Mouse (Mus musculus): ENCODE results near the gene Ankrd2. TPM values are rescaled to one million over a fixed set of nuclear protein-coding genes. Genes with fewer than 3 reads are reported as not detected.
A peak's percentile ranks its signal among the peaks of the same experiment; 100 is the strongest.

Ankrd2 gene
- polyA plus RNA-seq, 1 experiment: 0.33 TPM

DNA sequence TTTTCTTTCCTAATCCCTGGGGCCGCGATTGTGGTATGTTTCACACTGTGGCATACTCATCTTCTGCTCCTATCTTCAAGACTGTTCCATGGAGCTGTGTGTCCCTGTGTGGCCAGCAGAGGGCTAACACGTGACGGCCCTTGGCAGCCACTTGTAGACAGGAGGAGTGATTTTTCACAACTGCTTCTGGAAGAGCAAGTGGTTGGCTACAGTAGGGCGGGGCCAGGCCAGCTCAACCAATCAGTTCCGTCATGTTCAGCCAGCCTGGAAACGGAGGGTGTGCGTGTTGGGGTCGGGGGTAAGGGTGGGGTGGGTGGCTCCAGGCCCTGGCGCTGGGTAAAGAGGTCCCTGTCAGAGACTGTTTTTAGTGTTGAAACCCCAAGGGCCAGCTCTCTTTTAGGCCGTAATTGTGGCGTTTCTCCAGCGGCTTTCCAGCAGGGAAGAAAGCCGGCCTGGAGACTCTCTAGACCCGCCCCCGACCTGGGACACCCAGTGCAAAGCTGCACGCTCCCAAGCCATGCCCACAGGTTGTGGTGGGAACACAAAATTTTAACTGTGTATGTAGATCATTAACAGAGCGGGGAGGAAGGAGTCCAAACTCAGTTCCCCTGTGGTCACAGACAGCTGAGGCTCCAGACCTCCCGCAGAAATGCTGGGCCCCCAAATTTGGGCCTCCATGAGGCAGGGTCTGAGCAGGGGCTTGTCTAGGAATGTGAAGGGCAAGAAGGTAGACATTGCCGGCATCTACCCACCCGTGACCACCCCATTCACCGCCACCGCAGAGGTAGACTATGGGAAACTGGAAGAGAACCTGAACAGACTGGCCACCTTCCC, 9.7 kb downstream of the Ankrd2 start, which contains the start of gene Hoga1:
TSS of gene Hoga1 (plus strand) at position 342 of the 834 bp plus-strand sequence.
- H3K27ac ChIP-seq (ENCODE audit: insufficient read depth, low read length): no peak within 1 kb of the TSS
- TF ChIP-seq CTCF (IDR thresholded peaks at IDR 0.05; ENCODE audit: extremely low read depth, insufficient read depth, low read length) (peak; percentile 42), POLR2A (IDR thresholded peaks at IDR 0.05; ENCODE audit: extremely low read depth, insufficient read depth, low read length) (no peak)
- H3K4me3 ChIP-seq (ENCODE audit: insufficient read depth, low read length): no peak within 1 kb of the TSS
- no peaks in the 10 kb centered on the region for H3K4me1 ChIP-seq (ENCODE audit: control insufficient read depth, insufficient read depth, low read length)

- Histone ChIP-seq H3K27ac (ENCODE audit: insufficient read depth, low read length) (no peak overlapping the region), H3K4me1 (ENCODE audit: control insufficient read depth, insufficient read depth, low read length) (no peaks in the 10 kb centered on the region), H3K4me3 (ENCODE audit: insufficient read depth, low read length) (no peak overlapping the region)
- TF ChIP-seq CTCF (IDR thresholded peaks at IDR 0.05; ENCODE audit: extremely low read depth, insufficient read depth, low read length) (no peak), POLR2A (IDR thresholded peaks at IDR 0.05; ENCODE audit: extremely low read depth, insufficient read depth, low read length) (no peak)
These were observed 14.5 kb downstream of the Ankrd2 start for GRCm38 (mm10) chr19:42050251-42050650.

DNA sequence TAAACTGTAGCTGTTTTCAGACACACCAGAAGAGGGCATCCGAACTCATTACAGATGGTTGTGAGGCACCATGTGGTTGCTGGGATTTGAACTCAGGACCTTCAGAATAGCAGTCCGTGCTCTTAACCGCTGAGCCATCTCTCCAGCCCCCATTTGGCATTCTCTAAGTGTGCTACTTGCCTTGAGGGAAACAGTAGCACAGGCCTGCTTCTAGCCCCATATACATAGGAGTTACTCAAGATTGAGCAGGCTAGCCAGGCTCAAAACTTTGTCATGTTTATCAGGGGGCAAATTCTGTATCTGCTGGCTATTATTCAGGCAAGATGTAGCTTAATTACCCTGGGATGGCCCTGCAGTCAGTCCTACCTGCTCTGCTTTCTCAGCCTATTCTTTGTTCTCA, 15.6 kb downstream of the Ankrd2 start:
- no peak overlapping the region for H3K4me3 ChIP-seq (ENCODE audit: insufficient read depth, low read length)
- H3K27ac ChIP-seq (ENCODE audit: insufficient read depth, low read length): no peak overlapping the region
- no peaks in the 10 kb centered on the region for H3K4me1 ChIP-seq (ENCODE audit: control insufficient read depth, insufficient read depth, low read length)
- TF ChIP-seq CTCF (IDR thresholded peaks at IDR 0.05; ENCODE audit: extremely low read depth, insufficient read depth, low read length) (no peak), POLR2A (IDR thresholded peaks at IDR 0.05; ENCODE audit: extremely low read depth, insufficient read depth, low read length) (no peak)

DNA sequence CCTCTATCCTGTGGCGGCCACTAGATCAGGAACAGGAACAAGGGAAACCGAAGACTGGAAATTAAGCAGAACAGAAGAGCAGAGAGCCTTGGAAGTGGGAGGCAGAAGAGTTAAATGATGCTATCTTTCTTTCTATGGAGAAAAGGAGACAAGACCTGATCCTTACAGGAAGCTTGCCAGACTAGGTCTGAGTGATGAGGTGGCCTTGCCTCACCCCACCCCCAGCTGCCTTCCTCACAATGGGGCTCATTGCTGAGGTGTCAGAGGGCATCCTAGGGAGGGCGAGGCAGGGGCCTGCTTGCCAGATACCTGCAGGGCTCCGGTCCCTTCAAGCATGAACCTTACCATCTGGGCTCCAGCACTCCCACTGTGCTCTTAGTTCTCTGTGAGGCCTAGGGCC, 16.1 kb downstream of the Ankrd2 start, which contains the start of gene 4933411K16Rik:
TSS of gene 4933411K16Rik (plus strand) at position 301 of the 400 bp plus-strand sequence.
- Histone ChIP-seq H3K4me3 (ENCODE audit: insufficient read depth, low read length) (no peak within 1 kb of the TSS), H3K4me1 (ENCODE audit: control insufficient read depth, insufficient read depth, low read length) (no peaks in the 10 kb centered on the region), H3K27ac (ENCODE audit: insufficient read depth, low read length) (no peak within 1 kb of the TSS)
- TF ChIP-seq POLR2A (IDR thresholded peaks at IDR 0.05; ENCODE audit: extremely low read depth, insufficient read depth, low read length) (no peak), CTCF (IDR thresholded peaks at IDR 0.05; ENCODE audit: extremely low read depth, insufficient read depth, low read length) (no peak)

DNA sequence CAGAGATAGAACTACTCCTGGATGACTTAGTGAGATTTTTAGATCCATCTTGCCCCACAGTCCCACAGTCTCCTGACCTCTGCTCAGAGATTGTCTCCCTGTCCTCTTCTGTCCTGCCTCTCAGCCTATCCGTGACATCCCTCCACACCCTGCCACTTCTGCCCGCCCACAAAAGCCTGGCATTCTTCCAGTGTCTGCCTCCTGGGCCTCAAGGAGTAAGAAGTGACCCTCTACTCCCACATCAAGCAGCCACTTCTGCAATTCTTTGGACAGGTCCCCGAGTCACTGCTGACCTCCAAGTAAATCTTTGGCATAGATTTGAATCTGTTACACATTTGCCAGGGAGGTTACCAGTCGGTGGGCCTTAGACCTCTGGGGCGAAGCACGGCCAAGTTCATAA, 18.5 kb downstream of the Ankrd2 start:
- no peaks in the 10 kb centered on the region for H3K4me1 ChIP-seq (ENCODE audit: control insufficient read depth, insufficient read depth, low read length)
- no peak for TF ChIP-seq POLR2A (IDR thresholded peaks at IDR 0.05; ENCODE audit: extremely low read depth, insufficient read depth, low read length)
- TF ChIP-seq CTCF (IDR thresholded peaks at IDR 0.05; ENCODE audit: extremely low read depth, insufficient read depth, low read length): no peak
- no peak overlapping the region for H3K27ac ChIP-seq (ENCODE audit: insufficient read depth, low read length)

DNA sequence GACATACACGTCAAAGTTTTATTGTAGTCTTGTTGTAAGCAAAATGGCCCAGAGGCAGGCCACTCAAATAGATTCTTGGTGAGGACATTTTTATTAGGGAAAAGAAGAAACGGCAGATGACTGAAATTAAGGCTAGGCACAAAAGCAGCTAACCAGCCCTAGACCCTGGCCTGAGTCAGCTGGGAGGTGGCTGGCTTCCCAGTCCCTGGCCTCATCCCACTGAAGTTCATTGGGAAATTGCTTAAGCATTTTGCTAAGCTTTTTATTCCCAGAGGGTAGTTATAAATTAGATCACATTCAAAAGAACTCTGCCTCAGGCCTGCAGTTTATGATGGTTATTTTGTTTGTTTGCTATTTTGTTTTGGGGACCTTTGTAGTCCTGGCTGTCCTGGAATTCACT, 20.1 kb downstream of the Ankrd2 start:
- TF ChIP-seq POLR2A (IDR thresholded peaks at IDR 0.05; ENCODE audit: extremely low read depth, insufficient read depth, low read length) (no peak), CTCF (IDR thresholded peaks at IDR 0.05; ENCODE audit: extremely low read depth, insufficient read depth, low read length) (no peak)
- no peaks in the 10 kb centered on the region for H3K4me1 ChIP-seq (ENCODE audit: control insufficient read depth, insufficient read depth, low read length)
- H3K27ac ChIP-seq (ENCODE audit: insufficient read depth, low read length): no peak overlapping the region
- no peak overlapping the region for H3K4me3 ChIP-seq (ENCODE audit: insufficient read depth, low read length)

More for the DNA sequence above, 18.5 kb downstream of the Ankrd2 start:
- H3K4me3 ChIP-seq (ENCODE audit: insufficient read depth, low read length): no peak overlapping the region

- Histone ChIP-seq H3K4me3 (ENCODE audit: insufficient read depth, low read length) (no peak overlapping the region), H3K4me1 (ENCODE audit: control insufficient read depth, insufficient read depth, low read length) (no peaks in the 10 kb centered on the region), H3K27ac (ENCODE audit: insufficient read depth, low read length) (no peak overlapping the region)
- TF ChIP-seq POLR2A (IDR thresholded peaks at IDR 0.05; ENCODE audit: extremely low read depth, insufficient read depth, low read length): no peak
- no peak for TF ChIP-seq CTCF (IDR thresholded peaks at IDR 0.05; ENCODE audit: extremely low read depth, insufficient read depth, low read length)
These were observed 21.1 kb downstream of the Ankrd2 start for GRCm38 (mm10) chr19:42056719-42057409.

DNA sequence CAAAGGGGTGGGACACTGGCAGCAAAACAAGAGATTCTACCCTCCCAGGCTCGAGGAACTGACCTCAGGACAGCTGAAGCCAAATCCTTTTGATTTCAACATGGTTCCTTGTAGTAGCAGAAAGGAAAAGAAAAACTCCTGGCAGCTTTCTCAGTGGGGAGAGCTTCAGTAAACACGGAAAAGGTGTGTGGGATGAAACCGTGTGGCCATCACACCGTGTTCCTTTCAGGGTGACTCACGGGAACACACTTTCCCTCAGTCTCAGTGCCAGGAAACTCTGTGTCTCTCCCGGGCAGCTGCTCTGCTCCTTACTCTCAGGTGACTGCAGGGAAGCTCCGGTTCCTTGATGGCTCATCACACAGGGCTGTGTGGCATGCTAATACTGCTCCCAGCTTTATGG, 22.6 kb downstream of the Ankrd2 start:
- TF ChIP-seq CTCF (IDR thresholded peaks at IDR 0.05; ENCODE audit: extremely low read depth, insufficient read depth, low read length) (no peak), POLR2A (IDR thresholded peaks at IDR 0.05; ENCODE audit: extremely low read depth, insufficient read depth, low read length) (no peak)
- Histone ChIP-seq H3K4me3 (ENCODE audit: insufficient read depth, low read length) (no peak overlapping the region), H3K4me1 (ENCODE audit: control insufficient read depth, insufficient read depth, low read length) (no peaks in the 10 kb centered on the region), H3K27ac (ENCODE audit: insufficient read depth, low read length) (no peak overlapping the region)

GRCm38 (mm10) chr19:42061443-42061842, 25.6 kb downstream of the Ankrd2 start:
- Histone ChIP-seq H3K27ac (ENCODE audit: insufficient read depth, low read length) (no peak overlapping the region), H3K4me3 (ENCODE audit: insufficient read depth, low read length) (no peak overlapping the region), H3K4me1 (ENCODE audit: control insufficient read depth, insufficient read depth, low read length) (no peaks in the 10 kb centered on the region)
- TF ChIP-seq CTCF (IDR thresholded peaks at IDR 0.05; ENCODE audit: extremely low read depth, insufficient read depth, low read length) (no peak), POLR2A (IDR thresholded peaks at IDR 0.05; ENCODE audit: extremely low read depth, insufficient read depth, low read length) (no peak)
